Mouse (Mus musculus) C2C12 (cell line): ENCODE measurements around the gene Wwox. TPM values are rescaled to one million over a fixed set of nuclear protein-coding genes. Genes with fewer than 3 reads are reported as not detected.

ENCODE experiments used
- H3K27me3 ChIP-seq: one replicate; pipeline ENCODE4 v1.6.1; 2011; ENCODE audit not compliant: control insufficient read depth, insufficient read depth, insufficient read length
- H3K36me3 ChIP-seq: one replicate; pipeline ENCODE4 v1.6.1; 2011; ENCODE audit not compliant: control insufficient read depth, insufficient read depth
- H3K4me3 ChIP-seq: one replicate; pipeline ENCODE4 v1.5.1; 2011; ENCODE audit warnings: mild to moderate bottlenecking, control low read depth; ENCODE audit not compliant: poor library complexity, insufficient read depth, severe bottlenecking
- H3K79me2 ChIP-seq: one replicate; pipeline ENCODE4 v1.6.1; 2011; ENCODE audit not compliant: control insufficient read depth, insufficient read depth
- H3K79me3 ChIP-seq: one replicate; pipeline ENCODE4 v1.6.1; 2011; ENCODE audit warnings: low read depth, control low read depth
- H3ac ChIP-seq: one replicate; pipeline ENCODE3; 2011; ENCODE audit warnings: low read depth; ENCODE audit not compliant: control insufficient read depth, insufficient read length
- CEBPB ChIP-seq: IDR thresholded peaks from one replicate; pipeline ENCODE4 v1.6.1; 2011; ENCODE audit warnings: low read depth, mild to moderate bottlenecking, control low read depth, moderate library complexity
- CTCF ChIP-seq: IDR thresholded peaks from one replicate; pipeline ENCODE4 v1.5.1; 2011; ENCODE audit not compliant: control insufficient read depth, insufficient read depth, insufficient read length
- FOSL1 ChIP-seq: IDR thresholded peaks from one replicate; pipeline ENCODE4 v1.8.0; 2011; ENCODE audit warnings: mild to moderate bottlenecking, low read length; ENCODE audit not compliant: poor library complexity, insufficient read depth, severe bottlenecking
- MAX ChIP-seq: IDR thresholded peaks from one replicate; pipeline ENCODE4 v1.6.1; 2011; ENCODE audit warnings: mild to moderate bottlenecking, control low read depth
- MYOD1 ChIP-seq: IDR thresholded peaks from one replicate; pipeline ENCODE4 v1.6.1; 2011; ENCODE audit warnings: low read depth; ENCODE audit not compliant: control insufficient read depth, insufficient read length
- MYOG ChIP-seq: IDR thresholded peaks from one replicate; pipeline ENCODE4 v1.6.1; 2011; ENCODE audit not compliant: control insufficient read depth, insufficient read length; ENCODE audit errors: extremely low read depth
- USF1 ChIP-seq: IDR thresholded peaks from one replicate; pipeline ENCODE4 v1.6.1; 2011; ENCODE audit warnings: low read depth, mild to moderate bottlenecking, control low read depth, moderate library complexity
- polyA plus RNA-seq: library from polyadenylated mRNA; unstranded; fragments of >200 nt; fragmentation: generic; extraction: Trizol; gene quantifications from one replicate; pipeline ENCODE4 v1.2.1, GENCODE M21; 2012; ENCODE audit warnings: missing spikeins

Gene Wwox
- polyA plus RNA-seq, 1 experiment, result 3.7 TPM

GRCm38 (mm10) chr8:114499448-114500144, 60.1 kb downstream of the Wwox start:
- H3K36me3 ChIP-seq, result no peaks in the 10 kb centered on the region

GRCm38 (mm10) chr8:114501906-114502305, 62.5 kb downstream of the Wwox start:
- Histone ChIP-seq H3K79me2 (no peaks in the 10 kb centered on the region), H3K27me3 (no peaks in the 10 kb centered on the region), H3K4me3 (no peak overlapping the region), H3K79me3 (no peaks in the 10 kb centered on the region), H3K36me3 (no peaks in the 10 kb centered on the region), H3ac (no peak overlapping the region)
- TF ChIP-seq CTCF, result no peak
- TF ChIP-seq CEBPB, result no peak
- no peak for TF ChIP-seq MAX
- TF ChIP-seq MYOG, result no peak
- TF ChIP-seq FOSL1, result no peak
- no peak for TF ChIP-seq USF1
- TF ChIP-seq MYOD1, result no peak

More at GRCm38 (mm10) chr8:114499448-114500144, 60.1 kb downstream of the Wwox start:
- H3K4me3 ChIP-seq, result no peak overlapping the region
- no peaks in the 10 kb centered on the region for H3K79me3 ChIP-seq
- TF ChIP-seq FOSL1, result no peak
- no peak for TF ChIP-seq MYOG
- no peak for TF ChIP-seq CTCF
- TF ChIP-seq MYOD1, result no peak
- TF ChIP-seq MAX, result no peak
- TF ChIP-seq USF1, result no peak
- TF ChIP-seq CEBPB, result no peak
- H3K79me2 ChIP-seq, result no peaks in the 10 kb centered on the region
- H3K27me3 ChIP-seq, result no peaks in the 10 kb centered on the region
- H3ac ChIP-seq, result no peak overlapping the region

GRCm38 (mm10) chr8:114503196-114503595, 63.7 kb downstream of the Wwox start:
- TF ChIP-seq MAX (no peak), USF1 (no peak), MYOD1 (no peak), FOSL1 (no peak), CTCF (no peak), CEBPB (no peak), MYOG (no peak)
- Histone ChIP-seq H3K27me3 (no peaks in the 10 kb centered on the region), H3K4me3 (no peak overlapping the region), H3K79me3 (no peaks in the 10 kb centered on the region), H3K36me3 (no peaks in the 10 kb centered on the region), H3K79me2 (no peaks in the 10 kb centered on the region), H3ac (no peak overlapping the region)

GRCm38 (mm10) chr8:114504889-114505288, 65.4 kb downstream of the Wwox start:
- TF ChIP-seq FOSL1 (no peak), CEBPB (no peak), USF1 (no peak)
- no peaks in the 10 kb centered on the region for H3K27me3 ChIP-seq
- no peaks in the 10 kb centered on the region for H3K36me3 ChIP-seq
- no peak overlapping the region for H3ac ChIP-seq
- H3K4me3 ChIP-seq, result no peak overlapping the region
- no peaks in the 10 kb centered on the region for H3K79me2 ChIP-seq
- H3K79me3 ChIP-seq, result no peaks in the 10 kb centered on the region

GRCm38 (mm10) chr8:114505351-114506347, 66.2 kb downstream of the Wwox start:
- H3K27me3 ChIP-seq, result no peaks in the 10 kb centered on the region
- no peaks in the 10 kb centered on the region for H3K36me3 ChIP-seq
- H3K79me3 ChIP-seq, result no peaks in the 10 kb centered on the region
- no peak overlapping the region for H3ac ChIP-seq
- H3K4me3 ChIP-seq, result no peak overlapping the region
- TF ChIP-seq MYOD1 (no peak), CTCF (no peak), MAX (no peak), FOSL1 (no peak), CEBPB (no peak), USF1 (no peak), MYOG (no peak)
- no peaks in the 10 kb centered on the region for H3K79me2 ChIP-seq

- Histone ChIP-seq H3K79me2 (no peaks in the 10 kb centered on the region), H3ac (no peak overlapping the region), H3K79me3 (no peaks in the 10 kb centered on the region), H3K27me3 (no peaks in the 10 kb centered on the region), H3K36me3 (no peaks in the 10 kb centered on the region), H3K4me3 (no peak overlapping the region)
- TF ChIP-seq MYOD1, result no peak
- TF ChIP-seq CEBPB, result no peak
- no peak for TF ChIP-seq MAX
- no peak for TF ChIP-seq FOSL1
- TF ChIP-seq MYOG, result no peak
- TF ChIP-seq USF1, result no peak
- no peak for TF ChIP-seq CTCF
These were observed 67.9 kb downstream of the Wwox start for GRCm38 (mm10) chr8:114507404-114507803.
